Mouse (Mus musculus) CD8-positive naive resting alpha-beta T cell, adult 2 months (primary cell): ENCODE data around the gene Tet3.

ENCODE experiments used
- DNase-seq, 2 experiments: peaks; one replicate each; pipeline ENCODE4 v3.0.0; 2022; ENCODE audit warnings: low read depth in 2 of 2, low spot score in 2 of 2

Gene Tet3

GRCm38 (mm10) chr6:83478628-83479027 is 19.7 kb upstream of the Tet3 start:
- DNase-seq = no peak

- no peak for DNase-seq
Observed at GRCm38 (mm10) chr6:83478217-83478616, 19.3 kb upstream of the Tet3 start.

- DNase-seq = no peak
Observed at GRCm38 (mm10) chr6:83475431-83475830, 16.5 kb upstream of the Tet3 start.

GRCm38 (mm10) chr6:83473240-83473639 is 14.4 kb upstream of the Tet3 start:
- no peak for DNase-seq

GRCm38 (mm10) chr6:83471739-83472138 is 12.9 kb upstream of the Tet3 start:
- DNase-seq = no peak

GRCm38 (mm10) chr6:83464011-83464410 is 5.1 kb upstream of the Tet3 start:
- DNase-seq = no peak

GRCm38 (mm10) chr6:83456984-83457810 is 1.7 kb downstream of the Tet3 start:
- no peak for DNase-seq

GRCm38 (mm10) chr6:83456131-83456983 is 2.5 kb downstream of the Tet3 start:
- DNase-seq = peak; percentile 61 to 67

GRCm38 (mm10) chr6:83455328-83456130 is 3.4 kb downstream of the Tet3 start:
- peak; percentile 30 to 46 for DNase-seq

- DNase-seq = no peak
Observed at GRCm38 (mm10) chr6:83453706-83454105, 5.2 kb downstream of the Tet3 start.

- no peak for DNase-seq
Observed at GRCm38 (mm10) chr6:83450451-83451303, 8.2 kb downstream of the Tet3 start.

- no peak for DNase-seq
Observed at GRCm38 (mm10) chr6:83449440-83449839, 9.4 kb downstream of the Tet3 start.

GRCm38 (mm10) chr6:83448911-83449310 is 10.0 kb downstream of the Tet3 start:
- DNase-seq = peak in 1 of 2 experiments; percentile 42

- DNase-seq = no peak
Observed at GRCm38 (mm10) chr6:83447031-83447430, 11.9 kb downstream of the Tet3 start.

GRCm38 (mm10) chr6:83445796-83446195 is 13.1 kb downstream of the Tet3 start:
- no peak for DNase-seq

- DNase-seq = no peak
Observed at GRCm38 (mm10) chr6:83443441-83444340, 15.2 kb downstream of the Tet3 start.

GRCm38 (mm10) chr6:83442639-83443038 is 16.2 kb downstream of the Tet3 start:
- no peak for DNase-seq

- peak; percentile 63 for DNase-seq
Observed at GRCm38 (mm10) chr6:83441259-83442061, 17.4 kb downstream of the Tet3 start.
